Mouse (Mus musculus) spleen, postnatal 4 days (tissue): ENCODE measurements around the gene Rpsa.

Source experiments
- DNase-seq, 2 experiments: peaks; one replicate each; pipeline ENCODE4 v3.0.0; 2022; ENCODE audit warnings: low spot score in 2 of 2

Gene Rpsa

GRCm38 (mm10) chr9:120167826-120168225, 40.3 kb downstream of the Rpsa start:
- DNase-seq, result no peak

DNA sequence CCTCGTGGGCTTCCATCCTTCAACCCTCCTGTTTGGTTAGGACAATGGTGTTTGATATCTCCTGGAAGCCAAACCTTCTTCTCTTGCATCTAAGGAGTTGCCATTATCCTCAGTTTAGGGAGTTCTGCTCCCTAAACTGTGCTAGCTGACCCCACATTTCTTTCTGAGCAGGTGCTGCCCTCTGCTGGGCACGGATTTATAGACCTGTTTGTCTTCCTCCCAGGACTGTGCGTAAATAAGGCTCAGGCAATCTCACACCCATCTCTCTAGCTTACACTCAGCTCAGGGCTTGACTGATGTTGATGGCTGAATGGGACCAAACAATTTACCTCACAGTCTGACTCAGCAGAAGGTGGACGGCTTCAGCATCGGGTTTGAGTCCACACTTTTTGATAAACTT, 43.8 kb downstream of the Rpsa start:
- peak; percentile 55 to 82 for DNase-seq

DNA sequence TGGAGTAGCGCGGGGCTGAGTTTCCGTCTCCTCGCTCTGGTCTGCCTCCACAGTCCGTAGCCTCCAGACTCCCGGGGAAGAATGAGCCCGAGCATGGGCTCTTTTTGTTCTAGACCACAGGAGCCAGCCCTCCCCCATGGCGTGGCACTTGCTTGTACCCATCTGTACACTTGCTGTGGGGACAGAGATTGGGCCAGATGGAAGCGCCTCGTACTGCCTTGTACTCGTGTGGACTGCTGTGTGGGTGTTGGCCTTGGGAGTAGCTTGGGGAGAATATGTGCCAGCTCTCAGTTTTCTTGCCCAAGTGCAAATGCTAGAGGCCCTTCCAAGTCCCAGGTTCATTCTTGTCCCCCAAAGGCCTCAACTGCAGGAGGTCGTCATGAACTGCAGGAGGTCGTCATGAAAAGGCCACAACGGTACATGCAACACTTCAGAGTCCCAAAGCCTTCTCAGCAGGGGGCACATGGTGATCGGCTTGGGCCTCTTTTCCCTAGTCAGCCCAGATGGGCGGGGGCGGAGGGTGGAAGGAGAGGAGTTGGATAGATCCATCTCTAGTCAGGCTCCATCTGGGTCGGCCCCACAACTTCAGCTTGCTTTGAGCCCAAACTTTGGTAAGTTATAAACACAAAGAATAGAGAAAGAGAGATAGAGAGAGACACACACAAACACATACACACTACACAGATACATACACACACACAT, 47.1 kb downstream of the Rpsa start:
- DNase-seq, result no peak

GRCm38 (mm10) chr9:120178813-120179212, 51.3 kb downstream of the Rpsa start:
- no peak for DNase-seq
